Mouse (Mus musculus): ENCODE data around the gene Exog.

Exog gene

GRCm38 (mm10) chr9:119444738-119445429 lies at the start of gene Exog:
Exog (plus strand) TSS chr9:119444943.
- CTCF ChIA-PET: no interaction called here

GRCm38 (mm10) chr9:119401351-119401750 lies 43.4 kb upstream of the Exog start:
- CTCF ChIA-PET: no interaction called here

- CTCF ChIA-PET: no interaction called here
These were observed 42.9 kb upstream of the Exog start, which contains the start of gene Acvr2b for GRCm38 (mm10) chr9:119401801-119402214. Acvr2b (plus strand) TSS chr9:119402118.

GRCm38 (mm10) chr9:119402253-119403235 lies 42.2 kb upstream of the Exog start:
- CTCF ChIA-PET: no interaction called here

DNA sequence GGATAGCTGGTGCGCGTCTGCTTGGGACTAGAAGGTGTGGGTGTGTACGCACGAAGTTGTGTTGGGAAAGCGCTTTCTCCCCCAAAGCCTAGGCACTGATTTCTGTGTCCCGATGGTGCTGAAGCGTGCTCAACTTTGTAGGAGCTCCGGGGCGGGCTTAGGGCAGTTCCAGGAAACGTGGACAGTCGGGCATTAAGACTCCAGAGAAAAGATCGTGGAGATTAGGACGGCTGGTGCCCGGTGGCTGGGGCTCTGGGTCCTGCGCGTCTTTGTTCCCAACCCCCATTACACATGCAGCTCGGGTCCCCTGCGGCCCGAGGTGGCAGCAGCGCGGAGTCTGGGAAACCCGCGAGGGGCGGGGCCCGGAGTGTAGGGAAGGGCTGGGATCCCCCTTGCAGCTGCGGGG lies 41.5 kb upstream of the Exog start:
- CTCF ChIA-PET: no interaction called here

DNA sequence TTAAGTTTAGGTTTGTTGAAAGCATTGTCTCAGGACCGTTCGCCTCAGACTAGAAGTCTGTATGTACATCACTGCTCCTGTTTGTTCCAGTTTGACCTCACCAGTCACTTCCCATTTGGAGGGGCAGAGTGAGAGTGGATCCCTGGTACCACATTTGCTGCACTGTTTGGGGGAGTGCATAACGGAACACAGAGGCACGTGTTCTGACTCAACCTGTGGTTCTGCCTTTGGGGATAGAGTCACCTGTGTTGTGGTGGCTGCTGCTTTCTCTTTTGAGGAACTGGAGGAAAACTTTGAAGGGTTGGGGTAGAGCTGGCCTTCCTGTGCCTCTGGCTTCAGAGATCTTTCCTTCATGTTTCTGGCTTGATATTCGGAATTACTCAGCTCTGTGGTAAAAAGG lies 40.7 kb upstream of the Exog start:
- CTCF ChIA-PET: no interaction called here

- CTCF ChIA-PET: no interaction called here
These were observed 36.9 kb upstream of the Exog start for GRCm38 (mm10) chr9:119407884-119408283.

- CTCF ChIA-PET: no interaction called here
These were observed 35.7 kb upstream of the Exog start for GRCm38 (mm10) chr9:119408898-119409664.

DNA sequence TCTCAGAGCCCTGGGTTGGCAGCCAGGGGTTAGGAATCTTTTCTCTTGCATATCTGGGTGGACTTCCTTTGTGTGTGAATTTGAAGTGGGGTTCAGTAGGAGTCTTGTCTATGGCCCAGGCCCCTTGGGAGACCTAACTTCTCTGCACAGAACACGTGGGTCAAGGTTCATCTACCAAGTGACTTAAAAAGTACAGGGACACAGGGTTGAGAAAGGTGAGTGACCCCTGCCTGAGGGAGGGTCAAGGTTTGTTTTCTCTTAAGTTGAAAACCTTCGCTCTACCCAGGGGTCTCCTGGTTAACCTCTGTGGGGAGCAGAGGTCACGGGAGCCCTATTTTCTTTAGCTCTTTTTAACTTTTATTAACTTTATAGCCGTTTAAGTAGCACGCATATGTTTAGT lies 34.9 kb upstream of the Exog start:
- CTCF ChIA-PET: no interaction called here

DNA sequence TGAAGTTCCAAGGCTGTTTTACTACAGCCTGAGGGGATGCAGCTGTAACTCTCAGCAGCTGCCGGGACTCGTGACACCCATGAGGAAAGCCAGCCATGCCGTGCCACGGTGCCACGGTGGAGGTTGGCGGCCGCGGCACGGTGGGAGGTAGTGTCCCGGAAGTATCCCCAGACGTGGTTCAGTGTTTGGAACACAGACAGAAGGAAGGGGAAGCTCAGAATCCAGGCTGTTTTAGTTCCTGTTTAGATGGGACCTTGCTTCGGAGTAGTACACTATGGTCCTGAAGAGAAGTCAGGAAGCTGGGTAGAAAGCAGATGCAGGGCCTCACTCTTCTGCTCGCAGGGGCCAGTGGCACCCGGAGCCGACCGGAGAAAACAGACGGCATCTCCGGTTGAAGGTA lies 26.7 kb upstream of the Exog start:
- CTCF ChIA-PET: no interaction called here

DNA sequence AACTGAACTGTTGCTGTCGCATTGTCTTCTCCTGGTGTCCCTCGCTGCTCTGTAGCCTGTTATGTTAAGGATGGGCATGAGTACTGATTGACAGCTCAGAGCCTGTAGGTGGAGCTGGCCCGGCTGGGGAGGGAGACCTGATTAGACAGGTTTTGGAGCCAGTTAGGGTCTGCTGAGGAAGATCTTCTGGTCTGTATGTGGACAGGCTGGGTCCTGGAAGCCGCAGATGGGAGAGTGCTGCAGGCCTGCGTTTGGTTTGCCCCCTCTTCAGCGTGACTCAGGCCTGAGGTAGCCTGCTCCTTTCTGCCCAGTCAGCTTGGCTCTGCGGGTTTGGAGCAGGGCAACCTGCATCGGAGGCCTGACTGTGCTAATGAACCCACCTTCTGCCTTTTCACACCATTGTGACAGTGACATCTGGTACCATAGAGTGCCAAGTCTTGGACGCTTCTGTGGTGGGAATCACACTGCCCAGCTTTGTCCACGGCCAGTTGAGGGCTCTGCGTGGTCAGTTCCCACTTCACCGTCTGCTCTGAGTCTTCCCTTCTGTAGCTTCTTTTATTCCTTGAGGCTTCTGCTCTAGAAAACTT lies 24.8 kb upstream of the Exog start:
- CTCF ChIA-PET: no interaction called here

DNA sequence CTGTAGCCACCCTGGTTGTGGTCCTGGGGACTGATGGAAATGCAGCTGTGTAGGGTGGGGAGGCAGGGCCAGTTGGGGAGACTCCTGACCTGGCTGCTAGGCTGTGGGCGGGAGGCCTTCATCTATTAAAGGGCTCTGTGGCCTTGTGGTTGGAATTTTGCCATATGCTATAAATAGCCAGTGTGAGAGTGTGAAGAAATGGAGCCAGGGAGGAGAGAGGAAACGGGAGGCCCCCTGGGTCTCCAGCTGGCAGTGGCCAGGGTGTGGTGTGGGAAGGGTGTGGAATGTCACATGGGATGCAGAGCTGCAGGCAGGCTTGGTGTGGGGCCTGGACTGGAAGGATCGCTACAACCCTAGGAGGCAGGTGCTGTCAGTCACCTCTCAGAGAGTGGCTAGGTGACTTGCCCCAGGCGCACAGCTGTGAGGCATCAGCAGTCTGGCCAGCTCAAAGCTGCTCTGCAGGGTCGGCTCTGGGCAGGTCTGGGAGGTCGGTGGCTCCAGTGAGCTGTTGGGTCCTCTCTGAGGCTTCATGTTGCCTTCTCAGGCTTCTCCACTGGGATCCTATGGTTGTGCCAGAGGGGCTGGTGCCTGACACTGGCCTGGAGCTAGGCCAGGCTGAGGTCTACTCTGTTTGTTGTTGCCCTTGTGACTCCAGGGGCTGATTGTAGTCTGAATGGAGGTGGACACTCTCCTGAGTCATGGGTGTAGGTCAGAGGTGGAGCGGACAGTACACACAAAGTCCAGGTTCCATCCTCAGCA lies 19.3 kb upstream of the Exog start:
- CTCF ChIA-PET: no interaction called here

- CTCF ChIA-PET: no interaction called here
These were observed 18.7 kb upstream of the Exog start for GRCm38 (mm10) chr9:119425976-119426415.

DNA sequence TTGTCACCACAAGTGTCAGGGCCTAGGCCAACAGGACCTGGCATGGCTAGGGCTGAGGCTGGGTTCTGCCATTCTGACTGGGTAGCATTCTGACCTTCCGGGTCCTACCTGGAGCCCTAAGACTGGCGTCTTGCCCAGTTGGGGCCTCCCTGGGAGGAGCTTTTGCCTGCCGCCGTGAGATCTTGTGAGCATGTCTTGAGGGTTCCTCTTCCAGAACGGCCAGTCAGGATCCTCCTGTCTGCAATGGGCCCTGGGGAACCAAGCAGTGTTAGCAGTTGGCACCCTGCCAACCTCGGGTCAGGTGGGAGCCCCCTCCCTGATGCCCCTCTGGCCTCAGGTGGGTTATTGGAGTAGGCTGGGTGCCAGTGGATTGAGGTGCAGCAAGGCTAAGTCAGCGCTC lies 18.3 kb upstream of the Exog start:
- CTCF ChIA-PET: no interaction called here

DNA sequence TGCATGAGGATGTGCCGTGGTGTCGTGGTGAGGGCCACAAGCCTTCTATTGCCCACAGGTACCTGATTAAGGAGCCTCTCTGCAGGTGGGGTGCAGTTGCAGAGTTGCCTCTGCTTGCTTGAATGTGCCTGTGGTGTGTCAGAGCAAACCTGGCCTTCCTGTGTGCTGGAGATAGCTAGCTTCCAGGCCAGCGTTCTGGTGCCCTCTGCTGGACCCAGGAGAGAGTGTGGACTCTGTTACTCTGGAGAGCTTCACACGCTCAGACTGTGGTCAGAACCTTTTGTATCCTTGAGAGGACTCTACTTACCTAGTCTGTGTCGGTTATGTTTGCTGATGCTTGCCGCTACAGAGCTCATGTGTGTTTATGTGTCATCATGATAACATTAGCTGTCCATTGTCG lies 14.4 kb upstream of the Exog start:
- CTCF ChIA-PET: no interaction called here

- CTCF ChIA-PET: no interaction called here
These were observed 8.9 kb upstream of the Exog start for GRCm38 (mm10) chr9:119435855-119436254.

DNA sequence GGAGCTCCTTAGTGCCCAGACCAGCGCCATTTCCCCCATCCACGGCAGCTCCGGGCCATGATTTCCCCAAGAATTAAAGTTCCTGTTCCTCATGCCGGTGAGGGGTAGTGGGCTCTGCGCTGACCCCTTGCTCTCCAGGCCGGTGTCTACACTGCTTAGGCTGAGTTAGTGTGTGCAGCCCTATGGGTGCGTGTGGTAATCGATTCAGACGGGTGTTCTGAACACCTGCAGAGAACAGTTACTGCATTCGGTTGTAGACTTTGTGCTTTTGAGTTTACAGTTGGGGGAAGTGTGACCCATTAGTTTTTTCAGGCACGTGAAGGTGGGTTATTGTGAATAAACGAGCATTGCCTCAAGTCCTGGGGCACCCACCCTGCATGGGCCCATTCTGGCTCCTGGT lies 6.7 kb upstream of the Exog start:
- CTCF ChIA-PET: no interaction called here

- CTCF ChIA-PET: no interaction called here
These were observed 6.2 kb upstream of the Exog start for GRCm38 (mm10) chr9:119438498-119439000.

DNA sequence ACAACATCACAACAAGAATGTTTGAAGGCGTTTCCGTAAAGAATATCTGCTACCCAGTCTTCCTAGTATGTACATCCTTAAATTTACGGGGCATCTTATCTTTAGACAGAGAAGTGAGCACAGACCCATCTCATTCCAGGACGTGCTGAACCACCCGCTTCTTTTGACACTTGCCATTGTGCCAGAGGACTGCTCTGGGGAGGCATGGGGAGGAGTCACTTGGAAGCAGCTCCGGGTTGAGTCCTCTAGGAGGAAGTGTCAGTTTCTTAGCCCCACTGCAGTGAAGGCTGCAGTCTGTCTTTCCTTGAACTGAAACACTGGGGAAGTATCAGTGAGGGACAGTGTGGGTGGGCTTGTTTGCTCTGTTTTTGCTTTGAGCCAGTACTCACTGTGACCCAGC lies 994 bp downstream of the Exog start:
- CTCF ChIA-PET: no interaction called here

GRCm38 (mm10) chr9:119455967-119456366 lies 11.2 kb downstream of the Exog start:
- CTCF ChIA-PET: no interaction called here

- CTCF ChIA-PET: no interaction called here
These were observed 12.4 kb downstream of the Exog start for GRCm38 (mm10) chr9:119457122-119457521.
